Mouse (Mus musculus) cerebellum, adult 9-11 months (tissue): ENCODE data around the gene Pygm.
A peak's percentile ranks its signal among the peaks of the same experiment; 100 is the strongest.

Experiments used
- DNase-seq: peaks from one replicate; pipeline ENCODE4 v3.0.0; 2022

The Pygm gene

GRCm38 (mm10) chr19:6354030-6354429, 30.2 kb upstream of the Pygm start:
- no peak for DNase-seq

GRCm38 (mm10) chr19:6361291-6361690, 22.9 kb upstream of the Pygm start:
- no peak for DNase-seq

GRCm38 (mm10) chr19:6363091-6363410, 21.1 kb upstream of the Pygm start:
- DNase-seq: no peak

GRCm38 (mm10) chr19:6363411-6364240, 20.6 kb upstream of the Pygm start, which contains the start of gene Sf1:
Gene Sf1, plus strand, starts transcription at chr19:6363690.
- peak; percentile 100 for DNase-seq

- peak; percentile 94 for DNase-seq
Measured at GRCm38 (mm10) chr19:6364317-6364725, 19.9 kb upstream of the Pygm start.

- no peak for DNase-seq
Measured at GRCm38 (mm10) chr19:6364842-6365241, 19.4 kb upstream of the Pygm start.

GRCm38 (mm10) chr19:6370175-6370574, 14.0 kb upstream of the Pygm start:
- DNase-seq: no peak

- DNase-seq: no peak
Measured at GRCm38 (mm10) chr19:6372433-6372832, 11.8 kb upstream of the Pygm start.

GRCm38 (mm10) chr19:6373539-6374400, 10.4 kb upstream of the Pygm start:
- no peak for DNase-seq

- peak; percentile 45 for DNase-seq
Measured at GRCm38 (mm10) chr19:6374571-6374970, 9.6 kb upstream of the Pygm start.

- DNase-seq: peak; percentile 51
Measured at GRCm38 (mm10) chr19:6375423-6376254, 8.6 kb upstream of the Pygm start.

- peak; percentile 73 for DNase-seq
Measured at GRCm38 (mm10) chr19:6376255-6376564, 8.0 kb upstream of the Pygm start.

GRCm38 (mm10) chr19:6376643-6377042, 7.6 kb upstream of the Pygm start:
- DNase-seq: no peak

- peak; percentile 51 for DNase-seq
Measured at GRCm38 (mm10) chr19:6377327-6378040, 6.7 kb upstream of the Pygm start.

GRCm38 (mm10) chr19:6380411-6381166, 3.6 kb upstream of the Pygm start:
- no peak for DNase-seq

GRCm38 (mm10) chr19:6381238-6381637, 3.0 kb upstream of the Pygm start:
- DNase-seq: no peak

GRCm38 (mm10) chr19:6382323-6382924, 1.8 kb upstream of the Pygm start:
- peak; percentile 84 for DNase-seq

- no peak for DNase-seq
Measured at GRCm38 (mm10) chr19:6383470-6383869, 729 bp upstream of the Pygm start.

- DNase-seq: peak; percentile 31
Measured at GRCm38 (mm10) chr19:6384954-6385353, 755 bp downstream of the Pygm start.

GRCm38 (mm10) chr19:6385419-6385818, 1.2 kb downstream of the Pygm start:
- no peak for DNase-seq

- peak; percentile 45 for DNase-seq
Measured at GRCm38 (mm10) chr19:6385821-6386220, 1.6 kb downstream of the Pygm start.
